Comparison of ENCODE assay signal across 28 mouse cellular contexts in genomic region chr3:138106887-138107286, GRCm38 (mm10). TPM values are rescaled to one million over a fixed set of nuclear protein-coding genes. Genes with fewer than 3 reads are reported as not detected.
"Had no signal": no experiment of that assay in that cellular context is flagged by ENCODE, and none has a peak within 500 bp of the region (broad histone marks: within the 10 kb centered on the region; RNA-seq: fewer than 3 reads in every experiment).

No protein-coding gene starts in this region.

- H3K27ac ChIP-seq: kidney, embryonic 15.5 days; left cerebral cortex, adult 2 months; limb, embryonic 12.5 days; limb, embryonic 15.5 days; liver, embryonic 15.5 days; midbrain, embryonic 12.5 days; midbrain, embryonic 15.5 days; neural tube, embryonic 13.5 days; stomach, embryonic 15.5 days had no signal

- H3K36me3 ChIP-seq: kidney, embryonic 15.5 days; limb, embryonic 12.5 days; limb, embryonic 15.5 days; liver, embryonic 15.5 days; midbrain, embryonic 12.5 days; midbrain, embryonic 15.5 days; neural tube, embryonic 13.5 days; stomach, embryonic 15.5 days had no signal

- H3K27me3 ChIP-seq: kidney, embryonic 15.5 days; limb, embryonic 12.5 days; limb, embryonic 15.5 days; liver, embryonic 15.5 days; midbrain, embryonic 12.5 days; midbrain, embryonic 15.5 days; neural tube, embryonic 13.5 days; stomach, embryonic 15.5 days had no signal

- H3K9ac ChIP-seq: kidney, embryonic 15.5 days; limb, embryonic 12.5 days; limb, embryonic 15.5 days; liver, embryonic 15.5 days; lung, embryonic 14.5 days; midbrain, embryonic 12.5 days; midbrain, embryonic 15.5 days; neural tube, embryonic 13.5 days; stomach, embryonic 15.5 days had no signal

- DNase-seq: kidney, adult 11 months; kidney, adult 8-10 months; kidney, postnatal 10 days; kidney, postnatal 36 days; layer of hippocampus, postnatal 36 days; left cerebral cortex, postnatal 4 days; lung, embryonic 14.5 days; retina, postnatal 1 day; right cerebral cortex, postnatal 25 days; spleen, adult 18-20 months; thymus, postnatal 25 days had no signal

- H3K4me2 ChIP-seq: kidney, embryonic 15.5 days; limb, embryonic 12.5 days; limb, embryonic 15.5 days; liver, embryonic 15.5 days; lung, embryonic 14.5 days; midbrain, embryonic 12.5 days; midbrain, embryonic 15.5 days; neural tube, embryonic 13.5 days; stomach, embryonic 15.5 days had no signal

- H3K9me3 ChIP-seq: kidney, embryonic 15.5 days; limb, embryonic 12.5 days; limb, embryonic 15.5 days; liver, embryonic 15.5 days; midbrain, embryonic 12.5 days; midbrain, embryonic 15.5 days; neural tube, embryonic 13.5 days; stomach, embryonic 15.5 days had no signal

- H3K4me1 ChIP-seq: kidney, embryonic 15.5 days; limb, embryonic 12.5 days; limb, embryonic 15.5 days; liver, embryonic 15.5 days; midbrain, embryonic 12.5 days; midbrain, embryonic 15.5 days; neural tube, embryonic 13.5 days; stomach, embryonic 15.5 days had no signal

- H3K4me3 ChIP-seq: kidney, embryonic 15.5 days; left cerebral cortex, adult 2 months; limb, embryonic 12.5 days; limb, embryonic 15.5 days; liver, embryonic 15.5 days; midbrain, embryonic 12.5 days; midbrain, embryonic 15.5 days; myocyte; neural tube, embryonic 13.5 days; stomach, embryonic 15.5 days had no signal

- ATAC-seq: inflammation-experienced regulatory T-cells, adult 6 months; lung, postnatal 0 days; midbrain, embryonic 15.5 days had no signal

RNA-seq across cellular contexts. Expression of gene Gm5105, which starts 39.7 kb away (rescaled TPM):
- total RNA-seq: left cerebral cortex, postnatal 14 days; left cerebral cortex, postnatal 4 days; megakaryocyte, adult 5-6 weeks; neutrophil, adult 5-6 weeks had no signal
- polyA plus RNA-seq: inflammation-experienced regulatory T-cells, adult 6 months; kidney, embryonic 15.5 days; lung, embryonic 14.5 days; midbrain, embryonic 12.5 days; stomach, embryonic 15.5 days; thymus, postnatal 0 days had no signal

RNA-seq across cellular contexts. Expression of gene 1110002E22Rik, which starts 42.0 kb away (rescaled TPM):
- total RNA-seq: megakaryocyte, adult 5-6 weeks; monocyte, adult 5-6 weeks had no signal
- polyA plus RNA-seq: inflammation-experienced regulatory T-cells, adult 6 months had no signal
